Mouse (Mus musculus): ENCODE results near the gene Hist3h2a.

- TF ChIP-seq TAL1 (conservative IDR thresholded peaks at IDR 0.05; ENCODE audit: low read depth, low read length) = no peak
- TF ChIP-seq CTCF (IDR thresholded peaks at IDR 0.05; ENCODE audit: low read depth, low read length) = no peak
Observed at GRCm38 (mm10) chr11:58939088-58939439, 15.4 kb upstream of the Hist3h2a start.
